Mouse (Mus musculus) embryonic stem cell, embryonic (primary cell): Measurements from ENCODE around the gene Olfr135.

Experiments used
- CTCF ChIA-PET, 4 experiments: fragments of 300-600 bp in 2 of 4; fragments of 350-600 bp in 2 of 4; sonication (Branson Sonifier 250); formaldehyde crosslinking; loops; one replicate each; lab custom pipeline; 2022; ENCODE audit warnings: inconsistent platforms in 2 of 4; lab: Charles Lee
- POLR2A ChIA-PET, 4 experiments: fragments of 300-600 bp in 2 of 4; fragments of 350-600 bp in 2 of 4; sonication (Branson Sonifier 250); formaldehyde crosslinking; loops; one replicate each; lab custom pipeline; 2022; ENCODE audit warnings: antibody characterized with exemption in 4 of 4, inconsistent platforms in 1 of 4; lab: Charles Lee

The Olfr135 gene

DNA sequence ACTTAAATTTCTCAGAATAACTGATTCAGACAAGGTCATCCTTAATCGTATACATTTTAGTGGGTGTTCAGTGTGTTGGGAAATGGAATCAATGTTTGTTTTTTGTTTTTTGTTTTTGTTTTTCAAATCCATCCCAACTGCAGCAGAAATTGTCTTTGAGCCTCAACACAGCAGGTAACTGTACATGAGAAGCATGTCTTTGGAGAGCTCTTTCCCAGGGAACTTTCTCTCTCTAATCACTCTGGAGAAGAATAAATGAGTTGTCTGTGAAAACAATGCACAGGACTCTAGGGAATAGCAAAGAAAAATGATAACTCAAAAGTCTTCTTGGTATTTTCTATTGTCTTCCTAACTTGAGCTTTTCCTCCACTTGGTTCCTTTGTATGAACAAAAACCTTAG, at the start of gene Olfr135:
Gene Olfr135, plus strand, starts transcription at position 301 of the 400 bp plus-strand sequence.
- ChIA-PET CTCF (no interaction called here), POLR2A (no interaction called here)

DNA sequence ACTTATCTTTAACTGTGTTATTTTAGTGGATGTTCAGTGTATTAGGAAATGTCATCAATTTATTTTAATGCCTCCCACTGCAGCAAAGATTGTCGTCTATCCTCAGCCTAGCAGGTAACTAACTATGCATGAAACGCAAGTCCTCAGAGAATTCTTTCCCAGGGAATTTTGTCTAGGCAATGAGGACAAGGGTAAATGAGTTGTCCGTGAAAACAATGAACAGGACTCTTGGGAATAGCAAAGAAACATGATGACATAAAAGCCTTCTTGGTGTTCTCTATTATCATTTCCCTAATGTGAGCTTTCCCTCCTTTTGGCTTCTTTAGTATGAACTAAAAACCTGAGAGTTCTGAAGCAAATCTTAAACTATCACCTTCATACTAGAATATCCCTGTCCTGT, 33.0 kb upstream of the Olfr135 start, which contains the start of gene Olfr134:
Gene Olfr134, plus strand, starts transcription at position 301 of the 400 bp plus-strand sequence.
- CTCF ChIA-PET, result no interaction called here
- POLR2A ChIA-PET, result no interaction called here
